Mouse (Mus musculus) fibroblast of lung, adult 2 months (primary cell): ENCODE data around the gene Tnip1.

Source experiments
- DNase-seq: peaks from one replicate; pipeline ENCODE4 v3.0.0-alpha.2; 2011; ENCODE audit warnings: low read depth

Gene Tnip1

GRCm38 (mm10) chr11:54962810-54963209 is at the start of gene Tnip1:
Tnip1 (minus strand) TSS chr11:54962917.
- no peak for DNase-seq

GRCm38 (mm10) chr11:55011440-55011839 is 48.7 kb upstream of the Tnip1 start:
- DNase-seq, result no peak

- no peak for DNase-seq
Observed at GRCm38 (mm10) chr11:55008230-55008629, 45.5 kb upstream of the Tnip1 start.

- no peak for DNase-seq
Observed at GRCm38 (mm10) chr11:55005684-55006083, 43.0 kb upstream of the Tnip1 start.

- DNase-seq, result no peak
Observed at GRCm38 (mm10) chr11:55004970-55005502, 42.3 kb upstream of the Tnip1 start.

- no peak for DNase-seq
Observed at GRCm38 (mm10) chr11:54998708-54999107, 36.0 kb upstream of the Tnip1 start.

GRCm38 (mm10) chr11:54998284-54998683 is 35.6 kb upstream of the Tnip1 start:
- no peak for DNase-seq

- DNase-seq, result no peak
Observed at GRCm38 (mm10) chr11:54996176-54996575, 33.5 kb upstream of the Tnip1 start.

GRCm38 (mm10) chr11:54989920-54990319 is 27.2 kb upstream of the Tnip1 start:
- no peak for DNase-seq

GRCm38 (mm10) chr11:54988754-54989349 is 26.1 kb upstream of the Tnip1 start:
- no peak for DNase-seq

GRCm38 (mm10) chr11:54987974-54988373 is 25.3 kb upstream of the Tnip1 start:
- DNase-seq, result no peak

- no peak for DNase-seq
Observed at GRCm38 (mm10) chr11:54985086-54985485, 22.4 kb upstream of the Tnip1 start.

- no peak for DNase-seq
Observed at GRCm38 (mm10) chr11:54984581-54984980, 21.9 kb upstream of the Tnip1 start.

- DNase-seq, result peak; percentile 52
Observed at GRCm38 (mm10) chr11:54984085-54984484, 21.4 kb upstream of the Tnip1 start.

GRCm38 (mm10) chr11:54982520-54982919 is 19.8 kb upstream of the Tnip1 start:
- DNase-seq, result no peak

- no peak for DNase-seq
Observed at GRCm38 (mm10) chr11:54981630-54982029, 18.9 kb upstream of the Tnip1 start.

GRCm38 (mm10) chr11:54977385-54977937 is 14.7 kb upstream of the Tnip1 start:
- DNase-seq, result no peak

- DNase-seq, result no peak
Observed at GRCm38 (mm10) chr11:54976351-54976750, 13.6 kb upstream of the Tnip1 start.

GRCm38 (mm10) chr11:54975756-54976155 is 13.0 kb upstream of the Tnip1 start:
- DNase-seq, result no peak

GRCm38 (mm10) chr11:54975340-54975739 is 12.6 kb upstream of the Tnip1 start:
- DNase-seq, result no peak

- DNase-seq, result no peak
Observed at GRCm38 (mm10) chr11:54974639-54975038, 11.9 kb upstream of the Tnip1 start.

- DNase-seq, result no peak
Observed at GRCm38 (mm10) chr11:54973481-54974212, 10.9 kb upstream of the Tnip1 start.

- DNase-seq, result no peak
Observed at GRCm38 (mm10) chr11:54972789-54973188, 10.1 kb upstream of the Tnip1 start.
